Mouse (Mus musculus) frontal cortex, adult (tissue): ENCODE results near the gene Gm20388.
A peak's percentile ranks its signal among the peaks of the same experiment; 100 is the strongest.

ENCODE experiments used
- ATAC-seq: cut with Nextera tagmentation; 2 replicates; pipeline ENCODE4 v1.9.2; 2017; ENCODE audit warnings: mild to moderate bottlenecking, moderate library complexity, mixed read lengths; ENCODE audit not compliant: low TSS enrichment

The Gm20388 gene

GRCm38 (mm10) chr8:122313310-122313709 lies 2402.7 kb downstream of the Gm20388 start:
- ATAC-seq, result no peak

- ATAC-seq, result no peak
These were observed 2404.4 kb downstream of the Gm20388 start for GRCm38 (mm10) chr8:122314899-122315496.

- ATAC-seq, result no peak
These were observed 2405.8 kb downstream of the Gm20388 start for GRCm38 (mm10) chr8:122316402-122316801.

GRCm38 (mm10) chr8:122317918-122318475 lies 2407.4 kb downstream of the Gm20388 start:
- ATAC-seq, result no peak

GRCm38 (mm10) chr8:122319045-122319707 lies 2408.5 kb downstream of the Gm20388 start:
- ATAC-seq, result no peak

- ATAC-seq, result no peak
These were observed 2409.1 kb downstream of the Gm20388 start for GRCm38 (mm10) chr8:122319708-122320075.

GRCm38 (mm10) chr8:122320541-122320940 lies 2409.9 kb downstream of the Gm20388 start:
- no peak for ATAC-seq

GRCm38 (mm10) chr8:122321455-122321921 lies 2410.8 kb downstream of the Gm20388 start:
- no peak for ATAC-seq

- ATAC-seq, result no peak
These were observed 2411.5 kb downstream of the Gm20388 start for GRCm38 (mm10) chr8:122322126-122322525.

- no peak for ATAC-seq
These were observed 2412.2 kb downstream of the Gm20388 start for GRCm38 (mm10) chr8:122322792-122323191.

GRCm38 (mm10) chr8:122323951-122324402 lies 2413.3 kb downstream of the Gm20388 start:
- ATAC-seq, result 0 out of 2 replicates have a peak, but pooled peaks have one; percentile 32

- ATAC-seq, result no peak
These were observed 2414.6 kb downstream of the Gm20388 start for GRCm38 (mm10) chr8:122325196-122325595.

GRCm38 (mm10) chr8:122326114-122326542 lies 2415.5 kb downstream of the Gm20388 start:
- no peak for ATAC-seq

GRCm38 (mm10) chr8:122329072-122329471 lies 2418.4 kb downstream of the Gm20388 start:
- ATAC-seq, result no peak

GRCm38 (mm10) chr8:122329553-122330239 lies 2419.1 kb downstream of the Gm20388 start:
- ATAC-seq, result no peak

- ATAC-seq, result no peak
These were observed 2419.9 kb downstream of the Gm20388 start for GRCm38 (mm10) chr8:122330446-122331133.

- ATAC-seq, result no peak
These were observed 2420.5 kb downstream of the Gm20388 start for GRCm38 (mm10) chr8:122331134-122331523.

- ATAC-seq, result peak; percentile 42; the same call in 1 of the 2 replicates
These were observed 2422.3 kb downstream of the Gm20388 start for GRCm38 (mm10) chr8:122332753-122333506.

GRCm38 (mm10) chr8:122333531-122333930 lies 2422.9 kb downstream of the Gm20388 start:
- ATAC-seq, result no peak

GRCm38 (mm10) chr8:122334791-122335490 lies 2424.3 kb downstream of the Gm20388 start:
- no peak for ATAC-seq
